Mouse (Mus musculus) telencephalon, adult 2 months (tissue): ENCODE data around the gene Map1lc3b.
A peak's percentile ranks its signal among the peaks of the same experiment; 100 is the strongest.
"Not testable (repeated sequence)": the region's sequence is repeated elsewhere in the genome, so short reads cannot be mapped to it uniquely, and the experiment has no call there.

Experiments used
- DNase-seq: peaks from one replicate; pipeline ENCODE4 v3.0.0-alpha.2; 2011; ENCODE audit warnings: low read depth, low spot score

Gene Map1lc3b

DNA sequence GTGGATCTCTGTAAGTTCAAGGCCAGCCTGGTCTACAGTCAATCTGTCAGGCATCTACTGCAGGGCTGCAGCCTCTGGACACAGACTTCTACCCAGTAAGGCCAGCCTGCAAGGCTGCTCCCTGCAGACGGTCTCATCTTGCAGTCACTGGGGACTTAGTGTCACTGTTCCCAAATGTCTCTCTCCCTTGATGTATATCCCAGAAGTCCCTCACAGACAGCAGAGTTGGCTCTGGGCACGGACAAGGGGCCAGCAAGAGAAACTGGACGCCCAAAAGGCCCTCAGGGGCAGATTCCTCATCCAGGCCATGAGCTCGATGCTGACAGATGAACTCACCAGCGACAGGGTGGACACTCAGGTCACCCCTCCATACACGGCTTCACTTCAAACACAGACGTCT lies 18.0 kb upstream of the Map1lc3b start:
- no peak for DNase-seq

GRCm38 (mm10) chr8:121573275-121573674 lies 16.9 kb upstream of the Map1lc3b start:
- DNase-seq = no peak

GRCm38 (mm10) chr8:121575661-121576060 lies 14.5 kb upstream of the Map1lc3b start:
- DNase-seq = no peak

GRCm38 (mm10) chr8:121577751-121578675 lies 12.1 kb upstream of the Map1lc3b start:
- DNase-seq = no peak

DNA sequence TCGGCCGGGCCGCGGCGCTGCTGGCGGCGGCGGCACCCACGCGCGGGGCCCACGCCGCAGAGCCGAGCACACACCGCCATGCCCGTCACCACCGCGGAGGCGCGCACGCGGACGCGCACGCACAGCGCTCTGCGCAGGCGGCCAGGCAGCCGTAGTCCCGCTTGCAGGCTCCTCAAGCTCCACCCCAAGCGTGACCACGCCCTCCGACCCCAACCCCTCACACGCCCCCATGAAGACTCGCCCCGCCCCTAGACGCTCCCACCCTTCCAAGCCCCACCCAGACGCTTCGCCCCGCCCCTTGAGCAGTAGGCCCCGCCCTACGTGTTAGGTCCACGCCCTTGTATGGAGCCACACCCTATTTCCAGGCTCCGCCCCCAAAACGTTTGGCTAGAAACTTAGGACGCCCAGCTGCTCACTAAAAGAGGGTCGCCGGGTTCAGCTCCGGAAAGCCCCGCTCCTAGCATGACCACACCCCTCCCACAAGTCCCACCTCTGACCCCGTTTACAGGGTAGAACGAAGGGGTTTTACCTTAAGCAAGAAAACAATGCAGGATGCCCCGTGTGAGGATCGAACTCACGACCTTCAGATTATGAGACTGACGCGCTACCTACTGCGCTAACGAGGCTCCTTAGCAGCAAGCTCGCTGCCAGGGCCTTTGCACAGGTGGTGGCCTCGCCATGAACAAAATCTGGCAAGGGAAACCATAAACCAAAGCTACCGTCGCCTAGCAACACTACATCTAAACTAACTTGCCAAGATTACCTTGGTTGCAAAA lies 11.3 kb upstream of the Map1lc3b start, which contains the start of gene Fbxo31:
Fbxo31 (minus strand) TSS at position 131 of the 776 bp plus-strand sequence.
- peak; percentile 95 for DNase-seq

GRCm38 (mm10) chr8:121580465-121580864 lies 9.7 kb upstream of the Map1lc3b start:
- DNase-seq = no peak

DNA sequence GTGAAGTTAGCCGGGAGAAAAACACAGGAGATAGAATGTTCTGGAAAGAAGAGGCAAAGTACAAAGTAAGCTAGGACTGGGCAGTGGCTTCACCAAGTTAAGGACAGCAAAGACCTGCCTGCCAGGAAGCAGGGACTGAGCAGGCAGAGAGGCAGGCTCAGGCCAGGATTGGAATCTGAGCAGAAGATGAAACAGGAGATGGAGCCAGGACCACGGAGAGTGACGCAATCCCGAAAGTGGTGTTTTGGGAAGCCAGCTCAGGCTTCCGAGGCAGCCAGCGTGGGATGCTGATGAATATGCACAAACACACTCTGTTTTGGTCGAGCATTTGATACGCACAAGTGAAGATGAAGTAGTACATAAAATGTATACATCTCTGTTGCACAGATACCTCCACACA lies 6.5 kb upstream of the Map1lc3b start:
- DNase-seq = no peak

DNA sequence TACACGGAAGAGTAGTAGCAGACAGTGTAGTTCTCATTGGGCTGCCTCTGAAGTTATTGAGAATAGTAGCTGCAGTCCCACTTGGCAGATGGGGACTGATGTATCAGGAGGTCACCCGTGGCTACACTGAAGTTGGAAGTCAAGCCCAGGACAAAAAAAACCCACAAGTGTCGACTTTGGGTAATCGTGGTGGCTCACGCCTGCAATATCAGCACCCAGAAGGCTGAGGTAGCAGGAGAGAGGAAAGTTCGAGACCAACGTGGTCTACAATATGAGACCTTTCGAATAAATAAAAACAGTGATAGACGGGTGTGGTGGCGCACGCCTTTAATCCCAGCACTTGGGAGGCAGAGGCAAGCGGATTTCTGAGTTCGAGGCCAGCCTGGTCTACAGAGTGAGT lies 5.4 kb upstream of the Map1lc3b start:
- no peak for DNase-seq

- DNase-seq = peak; percentile 99
Observed at GRCm38 (mm10) chr8:121585159-121585825, 4.9 kb upstream of the Map1lc3b start.

DNA sequence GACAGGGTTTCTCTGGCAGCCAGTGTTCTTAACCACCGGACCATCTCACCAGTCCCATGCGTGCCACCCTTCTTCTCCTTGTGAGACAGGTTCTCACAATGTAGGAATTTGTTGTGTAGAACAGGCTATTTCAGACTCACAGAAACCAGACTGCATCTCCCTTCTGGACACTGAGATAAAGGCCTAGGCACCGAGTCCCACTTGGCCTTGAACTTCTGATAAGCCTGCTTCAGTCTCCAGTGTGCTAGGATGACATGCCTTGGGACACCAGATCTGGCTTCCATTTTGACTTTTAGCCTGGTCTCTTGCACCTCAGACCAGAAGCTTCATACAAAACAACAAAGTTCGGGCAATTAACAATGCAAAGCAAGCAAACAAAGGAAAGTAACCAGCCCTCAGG lies 1.4 kb upstream of the Map1lc3b start:
- DNase-seq = no peak

DNA sequence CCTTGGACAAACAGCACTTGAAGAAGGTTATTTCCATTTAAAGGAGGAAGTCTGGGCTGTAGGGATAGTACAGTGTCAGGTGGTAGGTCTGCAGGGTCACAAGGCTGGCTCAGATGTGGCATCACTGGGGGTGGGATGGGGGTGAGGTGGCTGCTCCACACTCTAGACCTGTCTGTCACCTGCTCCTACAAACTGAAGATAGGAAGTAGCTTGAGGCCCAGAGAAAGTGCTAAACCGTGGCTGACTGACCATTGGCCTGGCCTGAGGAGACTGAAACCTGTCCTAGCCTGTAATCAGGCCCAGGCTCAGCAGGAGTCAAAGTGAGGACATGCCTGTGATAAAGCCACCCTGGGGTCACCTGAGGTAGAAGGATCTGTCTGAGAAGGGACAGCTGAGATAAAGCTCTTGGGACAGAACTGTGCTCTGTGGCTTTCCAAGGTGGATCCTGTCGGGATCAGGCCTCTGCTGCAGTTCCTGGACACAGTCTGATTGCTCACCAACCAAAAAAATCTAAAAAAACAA lies 895 bp upstream of the Map1lc3b start:
- DNase-seq = no peak

DNA sequence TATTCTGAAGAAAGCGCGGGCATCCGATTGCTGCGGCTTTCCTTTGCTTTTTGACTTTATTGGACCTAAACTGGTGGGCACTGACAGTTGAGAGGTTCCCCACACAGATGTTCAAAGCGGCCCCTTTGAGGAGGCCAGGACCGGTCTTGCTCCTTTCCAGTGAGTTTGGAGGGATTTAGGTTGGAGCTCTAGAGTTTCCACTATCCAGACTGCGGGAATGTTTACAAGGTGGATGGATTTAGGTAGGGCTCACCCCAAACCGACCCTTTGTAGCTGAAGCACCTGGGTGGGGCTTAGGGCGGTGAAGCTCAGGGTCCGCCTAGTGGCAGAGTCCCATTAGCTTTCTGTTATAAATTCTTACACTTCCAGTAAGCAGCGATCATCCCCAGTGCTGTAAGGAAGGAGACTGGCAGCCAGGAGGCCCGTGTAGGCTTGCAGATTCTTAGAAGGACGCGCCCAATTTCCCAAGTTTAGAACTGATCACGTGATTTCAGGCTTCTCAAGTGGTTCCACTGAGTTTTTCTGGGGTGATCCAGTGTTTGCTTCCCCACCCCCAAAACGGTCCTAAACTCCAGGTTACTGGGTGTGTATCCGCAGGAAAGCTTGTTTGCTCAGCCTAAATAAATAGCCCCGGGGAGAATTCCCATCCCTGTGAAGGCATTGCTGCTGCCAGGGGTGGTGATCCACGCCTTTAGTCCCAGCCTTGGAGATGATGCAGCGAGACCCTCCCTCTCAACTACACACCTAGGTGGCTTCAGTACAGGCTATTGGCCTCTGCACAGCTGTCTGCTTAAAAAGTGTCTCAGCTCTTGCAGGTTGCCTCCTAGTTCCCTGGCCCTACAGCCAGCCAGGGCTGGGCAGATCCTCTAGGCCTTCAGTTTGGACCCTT lies 1.3 kb downstream of the Map1lc3b start:
- DNase-seq = no peak

GRCm38 (mm10) chr8:121593293-121593692 lies 3.1 kb downstream of the Map1lc3b start:
- DNase-seq = no peak

DNA sequence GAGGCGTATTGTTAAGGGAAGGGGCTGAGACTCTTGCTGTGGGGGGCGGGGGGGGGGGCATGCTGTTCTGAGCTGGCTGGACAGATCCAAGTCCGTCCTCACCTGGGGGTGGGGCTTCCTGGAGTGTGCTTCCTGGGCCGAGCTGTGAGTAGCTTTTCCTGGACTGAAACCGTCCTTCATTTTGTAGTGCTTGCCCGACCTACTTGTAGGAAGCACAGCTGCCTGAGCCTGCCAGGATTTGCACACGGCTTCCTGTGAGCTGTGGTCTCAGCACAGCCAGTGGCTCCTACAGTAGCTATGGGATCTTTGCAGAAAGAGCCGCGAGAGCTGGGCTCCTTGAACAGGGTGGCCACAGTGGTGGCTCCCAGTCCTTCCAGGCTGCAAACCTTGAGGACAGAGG lies 3.8 kb downstream of the Map1lc3b start:
- no peak for DNase-seq

DNA sequence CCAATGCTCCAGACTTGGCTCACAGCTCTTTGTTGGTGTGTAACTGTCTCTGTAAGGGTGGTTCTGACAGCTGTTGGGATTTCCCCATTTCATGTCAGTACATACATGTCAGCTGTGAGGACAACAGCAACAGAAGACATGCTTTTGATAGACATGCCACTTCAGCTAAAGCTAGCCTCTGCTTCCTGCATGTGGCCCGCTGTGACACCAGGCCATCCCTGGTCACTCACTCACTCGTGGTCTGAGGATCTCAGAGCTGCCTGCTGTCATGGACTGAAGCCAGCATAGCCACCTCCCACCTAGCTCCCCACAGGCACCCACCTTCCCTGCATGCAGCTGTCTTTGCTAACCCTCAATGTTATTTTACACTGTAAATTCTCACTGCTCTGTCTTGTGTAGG lies 7.3 kb downstream of the Map1lc3b start:
- not testable (repeated sequence) for DNase-seq

GRCm38 (mm10) chr8:121598190-121598589 lies 8.0 kb downstream of the Map1lc3b start:
- DNase-seq = no peak

DNA sequence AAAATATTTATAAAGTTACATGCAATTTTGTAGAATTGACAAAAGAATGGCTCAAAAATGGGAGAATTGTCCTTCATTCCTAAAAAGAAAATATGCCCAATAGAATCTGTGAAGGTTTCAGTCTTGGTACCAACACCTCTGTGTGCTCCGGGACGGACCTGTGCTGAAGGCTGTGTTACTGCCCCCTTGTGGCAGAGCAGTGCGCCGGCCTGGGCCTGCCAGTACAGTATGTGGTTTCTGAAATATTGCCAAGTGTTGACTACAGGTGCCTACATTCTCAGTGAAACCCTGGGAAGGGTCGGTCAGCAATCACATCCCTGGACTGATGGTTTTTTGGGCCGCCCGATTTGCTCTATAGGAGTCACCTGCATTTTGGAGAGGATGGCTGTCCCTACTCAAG lies 8.7 kb downstream of the Map1lc3b start:
- no peak for DNase-seq

DNA sequence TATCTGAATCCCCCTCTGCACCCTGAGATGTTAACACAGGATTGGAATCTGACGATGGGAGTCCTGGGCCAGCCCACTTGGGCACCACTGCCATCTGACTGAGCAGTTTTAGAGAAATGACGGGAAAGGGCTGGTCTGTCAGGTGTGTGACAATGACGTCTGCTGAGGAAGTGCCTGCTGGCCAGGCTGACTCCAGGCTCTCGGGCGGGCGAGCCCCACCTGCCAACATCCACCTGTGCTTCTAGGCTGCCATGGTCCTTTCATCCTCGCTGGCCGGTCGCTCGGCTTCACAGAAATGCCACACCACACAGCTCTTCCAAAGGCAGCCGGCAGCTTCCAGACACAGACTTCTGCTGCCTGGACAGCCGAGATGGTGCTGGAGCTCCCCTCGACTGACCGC lies 9.7 kb downstream of the Map1lc3b start:
- no peak for DNase-seq

- no peak for DNase-seq
Observed at GRCm38 (mm10) chr8:121602411-121602810, 12.2 kb downstream of the Map1lc3b start.

GRCm38 (mm10) chr8:121602860-121603259 lies 12.7 kb downstream of the Map1lc3b start:
- DNase-seq = peak; percentile 79

DNA sequence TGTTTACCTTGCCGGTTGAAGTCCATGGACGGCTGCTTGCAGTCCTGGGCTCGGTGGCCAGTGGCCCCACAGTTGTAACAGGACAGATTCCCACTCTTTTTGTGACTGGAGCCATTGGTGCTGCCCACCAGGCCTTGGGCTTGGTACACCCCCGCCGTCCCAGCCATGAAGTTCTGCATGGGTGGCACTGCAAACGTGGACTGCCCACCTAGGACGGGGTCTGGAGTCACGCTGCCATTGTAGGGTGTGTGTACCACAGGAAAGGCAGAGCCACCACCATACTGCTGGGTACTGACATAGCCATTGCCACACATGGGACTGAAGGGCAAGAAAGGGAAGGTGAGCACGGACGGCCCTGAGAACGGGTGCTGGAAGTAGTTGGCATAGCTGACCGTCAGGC lies 13.6 kb downstream of the Map1lc3b start:
- no peak for DNase-seq
